Comparison of ENCODE assay signal across 25 mouse cellular contexts in genomic region chr9:30370789-30371188, GRCm38 (mm10).
"Had no signal": no experiment of that assay in that cellular context is flagged by ENCODE, and none has a peak within 500 bp of the region (broad histone marks: within the 10 kb centered on the region; RNA-seq: fewer than 3 reads in every experiment).

No protein-coding gene starts in this region.

- H3K9ac ChIP-seq: hindbrain, embryonic 12.5 days; hindbrain, embryonic 14.5 days; intestine, embryonic 15.5 days; limb, embryonic 12.5 days; liver, embryonic 13.5 days; liver, embryonic 15.5 days; liver, postnatal 0 days had no signal

- H3K36me3 ChIP-seq: hindbrain, embryonic 10.5 days; hindbrain, embryonic 12.5 days; intestine, embryonic 15.5 days; limb, embryonic 10.5 days; limb, embryonic 12.5 days; liver, embryonic 13.5 days; liver, embryonic 15.5 days had no signal

- H3K4me1 ChIP-seq: hindbrain, embryonic 12.5 days; intestine, embryonic 15.5 days; limb, embryonic 12.5 days; liver, embryonic 13.5 days; liver, embryonic 15.5 days had no signal

- H3K9me3 ChIP-seq: hindbrain, embryonic 10.5 days; hindbrain, embryonic 12.5 days; intestine, embryonic 15.5 days; limb, embryonic 10.5 days; limb, embryonic 12.5 days; liver, embryonic 13.5 days; liver, embryonic 15.5 days had no signal

- H3K4me2 ChIP-seq: hindbrain, embryonic 12.5 days; hindbrain, embryonic 14.5 days; intestine, embryonic 15.5 days; limb, embryonic 12.5 days; liver, embryonic 11.5 days; liver, embryonic 13.5 days; liver, embryonic 15.5 days had no signal

- H3K27ac ChIP-seq: gastrocnemius, adult 2 months; hindbrain, embryonic 10.5 days; hindbrain, embryonic 12.5 days; hindbrain, embryonic 14.5 days; intestine, embryonic 15.5 days; layer of hippocampus, adult 2 months; left cerebral cortex, adult 2 months; limb, embryonic 10.5 days; limb, embryonic 12.5 days; liver, embryonic 13.5 days; liver, embryonic 15.5 days had no signal

- H3K27me3 ChIP-seq: hindbrain, embryonic 12.5 days; intestine, embryonic 15.5 days; limb, embryonic 12.5 days; liver, embryonic 13.5 days; liver, embryonic 15.5 days had no signal

- DNase-seq: gastrocnemius, adult 2 months; gastrocnemius, postnatal 10 days; gastrocnemius, postnatal 25 days; heart, postnatal 4 days; kidney, adult 18-20 months; kidney, adult 8-10 months; kidney, postnatal 10 days; kidney, postnatal 25 days; kidney, postnatal 4 days; liver; liver, embryonic 13.5 days; liver, postnatal 0 days had no signal

- ATAC-seq: hindbrain, embryonic 16.5 days; inflammation-experienced regulatory T-cells, adult 6 months; intestine, embryonic 15.5 days; intestine, postnatal 0 days; liver, postnatal 0 days had no signal

- H3K4me3 ChIP-seq: gastrocnemius, adult 2 months; hindbrain, embryonic 10.5 days; hindbrain, embryonic 12.5 days; intestine, embryonic 15.5 days; layer of hippocampus, adult 2 months; left cerebral cortex, adult 2 months; limb, embryonic 10.5 days; limb, embryonic 12.5 days; liver, embryonic 13.5 days; liver, embryonic 15.5 days had no signal
